Mouse (Mus musculus) kidney, adult 2 months (tissue): Measurements from ENCODE around the gene Map3k7.

Experiments
- CTCF ChIP-seq: fragments of 200-500 bp; conservative IDR thresholded peaks from 2 replicates; pipeline ENCODE4 v1.5.1; 2011; ENCODE audit warnings: low read depth, mild to moderate bottlenecking, control low read depth, low read length, moderate library complexity, mixed read lengths; ENCODE audit not compliant: insufficient read depth, insufficient read length
- POLR2A ChIP-seq: fragments of 200-500 bp; IDR thresholded peaks from one replicate; pipeline ENCODE4 v1.6.1; 2011; ENCODE audit warnings: low read depth, low read length, control low read depth

DNA sequence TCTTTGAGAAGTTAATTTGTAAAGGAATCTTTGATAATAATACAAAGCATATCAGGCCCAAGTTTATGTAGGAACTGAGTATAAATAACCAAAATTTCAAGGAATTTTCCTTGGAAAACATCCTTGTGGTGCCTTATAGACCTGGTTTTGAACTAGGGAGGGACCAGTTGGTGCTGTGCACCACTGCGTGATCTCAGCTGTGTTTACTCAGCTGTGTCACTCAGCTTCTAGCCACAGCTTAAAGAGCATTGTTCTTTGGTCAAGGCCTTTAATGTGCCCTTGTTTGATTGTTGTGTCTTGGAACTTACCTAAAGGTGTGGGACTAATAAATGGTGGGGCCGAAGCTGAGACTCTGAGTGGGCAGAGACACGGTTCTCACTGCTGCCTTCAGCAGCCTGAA is 43.3 kb downstream of the Map3k7 start:
- TF ChIP-seq CTCF: no peak
- no peak for TF ChIP-seq POLR2A
